Mouse (Mus musculus) embryonic fibroblast, embryonic 13.5 days (primary cell): ENCODE measurements around the gene Klf7.

Experiments
- CTCF ChIP-seq: IDR thresholded peaks from 2 replicates; pipeline ENCODE4 v1.5.1; 2011; ENCODE audit warnings: mild to moderate bottlenecking, control low read depth, low read length, moderate library complexity, borderline replicate concordance; ENCODE audit not compliant: insufficient read depth
- POLR2A ChIP-seq: IDR thresholded peaks from 2 replicates; pipeline ENCODE4 v1.6.1; 2011; ENCODE audit warnings: low read depth, mild to moderate bottlenecking, control low read depth, low read length, moderate library complexity

DNA sequence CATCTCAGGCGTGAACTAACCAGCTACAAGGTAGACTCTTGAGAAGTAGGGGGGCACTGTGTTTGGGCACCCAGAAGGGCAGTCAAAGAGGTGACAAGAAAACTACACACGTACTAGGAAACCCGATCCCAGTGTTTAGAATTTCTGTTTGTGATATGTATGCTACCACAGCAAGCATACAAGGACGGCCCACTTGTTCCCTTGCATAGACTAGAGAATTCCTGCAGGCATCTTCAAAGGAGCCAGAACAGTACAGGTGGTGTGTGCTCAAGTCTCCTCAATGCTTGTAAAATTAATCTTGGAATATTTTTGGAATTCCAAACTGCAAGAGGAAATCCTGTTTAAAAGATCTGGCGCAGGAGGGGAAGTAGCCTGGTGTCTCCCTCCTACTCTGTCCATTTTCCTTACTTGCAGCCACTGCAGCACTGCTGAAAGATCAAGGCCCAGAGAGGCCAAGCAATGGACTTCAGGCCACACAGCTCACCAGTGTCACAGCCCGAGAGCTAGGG is 102.9 kb downstream of the Klf7 start:
- TF ChIP-seq CTCF, result no peak
- no peak for TF ChIP-seq POLR2A
